Mouse (Mus musculus) liver, postnatal 0 days (tissue): ENCODE results near the gene Nlrc4.

Experiments
- CTCF ChIP-seq: sonication (generic); IDR thresholded peaks from 2 replicates; pipeline ENCODE4 v1.5.1; 2016; ENCODE audit warnings: antibody characterized with exemption, low read depth
- EP300 ChIP-seq: IDR thresholded peaks from 2 replicates; pipeline ENCODE4 v1.6.1; 2016; ENCODE audit warnings: antibody characterized with exemption, low read depth, mild to moderate bottlenecking

GRCm38 (mm10) chr17:74489901-74490220, 30.9 kb upstream of the Nlrc4 start:
- TF ChIP-seq EP300 (no peak), CTCF (no peak)
